Comparison of ENCODE assay signal across 8 mouse cellular contexts in the genomic region with DNA sequence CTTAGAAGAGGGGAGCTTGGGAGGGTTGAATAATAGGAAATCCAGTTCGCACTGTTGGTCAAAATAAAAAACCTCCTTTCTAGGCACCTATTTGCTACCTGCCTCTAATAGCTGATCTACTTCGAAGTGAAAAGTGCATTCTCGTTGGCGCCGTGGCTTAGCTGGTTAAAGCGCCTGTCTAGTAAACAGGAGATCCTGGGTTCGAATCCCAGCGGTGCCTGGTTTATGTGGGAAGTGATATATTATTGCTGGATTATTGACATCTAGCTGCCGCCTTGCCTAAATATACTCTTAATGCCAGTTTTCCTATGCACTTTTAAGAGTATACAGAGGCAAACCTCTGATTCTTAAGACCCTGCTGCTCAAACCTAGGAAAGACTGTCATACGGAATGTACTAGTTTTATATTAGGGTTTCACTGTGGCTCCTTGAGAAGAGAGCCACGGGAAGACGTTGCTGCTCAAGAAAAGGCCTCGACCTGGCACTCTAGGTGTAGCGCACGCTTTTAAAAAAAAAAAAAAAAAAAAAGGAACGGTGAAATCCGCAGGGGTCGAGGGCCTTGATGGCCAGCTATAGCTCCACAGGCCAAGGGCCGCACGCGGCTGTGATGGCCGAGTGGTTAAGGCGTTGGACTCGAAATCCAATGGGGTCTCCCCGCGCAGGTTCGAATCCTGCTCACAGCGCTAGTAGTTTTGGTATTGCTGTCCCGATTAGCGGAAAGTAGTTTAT. TPM values are rescaled to one million over a fixed set of nuclear protein-coding genes. Genes with fewer than 3 reads are reported as not detected.
DNase-seq lines count a peak whose midpoint lies in the region; ATAC-seq and TF ChIP-seq lines count a peak whose summit lies in the region.

No protein-coding gene starts in this region.

- no peaks in the 10 kb centered on the region for H3K9me3 ChIP-seq in ES-Bruce4 (replicated peaks; ENCODE audit: control insufficient read depth, insufficient read depth, low read length, poor library complexity, severe bottlenecking)
- no peaks in the 10 kb centered on the region for H3K9me3 ChIP-seq in forebrain, embryonic 14.5 days (replicated peaks; ENCODE audit: control insufficient read depth, low read length)
- H3K9me3 ChIP-seq in lung, embryonic 16.5 days (ENCODE audit: control insufficient read depth, low read length), result no peaks in the 10 kb centered on the region

- intact Hi-C loops in heart, postnatal 25 days (cut with DNase I), result loop anchor here (1.0 kb wide), 1 partner anchor 8 kb away; no protein-coding TSS in a partner anchor

- no peaks in the 10 kb centered on the region for H3K27me3 ChIP-seq in ES-Bruce4 (ENCODE audit: control insufficient read depth, insufficient read depth, low read length, poor library complexity, severe bottlenecking)
- no peaks in the 10 kb centered on the region for H3K27me3 ChIP-seq in forebrain, embryonic 14.5 days (replicated peaks; ENCODE audit: control insufficient read depth, insufficient read depth, low read length)
- no peaks in the 10 kb centered on the region for H3K27me3 ChIP-seq in lung, embryonic 16.5 days (ENCODE audit: control insufficient read depth, insufficient read depth, low read depth, low read length)

- H3K4me1 ChIP-seq in ES-Bruce4 (ENCODE audit: control insufficient read depth, insufficient read depth, low read length), result peaks cover 4% of the 10 kb centered on the region
- no peaks in the 10 kb centered on the region for H3K4me1 ChIP-seq in forebrain, embryonic 14.5 days (ENCODE audit: control insufficient read depth, insufficient read depth, low read length)
- H3K4me1 ChIP-seq in lung, embryonic 16.5 days (replicated peaks; ENCODE audit: control insufficient read depth, insufficient read depth, low read length), result peaks cover 11% of the 10 kb centered on the region; the same call in 1 of the 2 replicates

- no peak for TF ChIP-seq CTCF in ES-Bruce4 (IDR thresholded peaks at IDR 0.05; ENCODE audit: low read depth, low read length)

- H3K27ac ChIP-seq in ES-Bruce4 (ENCODE audit: insufficient read depth, low read length), result no peak overlapping the region
- no peak overlapping the region for H3K27ac ChIP-seq in forebrain, embryonic 14.5 days (ENCODE audit: low read depth, low read length)
- peak overlapping the region; percentile 45; the same call in 1 of the 2 replicates for H3K27ac ChIP-seq in lung, embryonic 16.5 days (ENCODE audit: low read length)

- peak overlapping the region; percentile 49 for H3K4me2 ChIP-seq in forebrain, embryonic 14.5 days (ENCODE audit: low read length)
- H3K4me2 ChIP-seq in lung, embryonic 16.5 days (ENCODE audit: low read depth, low read length), result peak overlapping the region; percentile 65

- H3K4me3 ChIP-seq in ES-Bruce4 (ENCODE audit: low read depth, low read length), result peak overlapping the region; percentile 84
- H3K4me3 ChIP-seq in forebrain, embryonic 14.5 days (ENCODE audit: low read depth, low read length), result peak overlapping the region; percentile 39
- H3K4me3 ChIP-seq in lung, embryonic 16.5 days (ENCODE audit: low read length), result peak overlapping the region; percentile 55

- under 1% methylated on average over 30 of the region's 30 CpGs for WGBS in forebrain, embryonic 14.5 days
- WGBS in lung, embryonic 16.5 days, result under 1% methylated on average over 29 of the region's 30 CpGs

- H3K36me3 ChIP-seq in ES-Bruce4 (ENCODE audit: control insufficient read depth, insufficient read depth, low read length, poor library complexity, severe bottlenecking), result no peaks in the 10 kb centered on the region; the same call in 1 of the 2 replicates
- peaks cover 42% of the 10 kb centered on the region for H3K36me3 ChIP-seq in forebrain, embryonic 14.5 days (ENCODE audit: control insufficient read depth, insufficient read depth, low read length)
- H3K36me3 ChIP-seq in lung, embryonic 16.5 days (ENCODE audit: control insufficient read depth, insufficient read depth, low read length), result peaks cover 34% of the 10 kb centered on the region

- peak; percentile 76 for ATAC-seq in forebrain, embryonic 14.5 days
- peak; percentile 81 for ATAC-seq in lung, embryonic 16.5 days (ENCODE audit: low read depth)

- DNase-seq in c-Kit-positive CD71-positive TER-119-positive erythroid progenitor cells, embryonic 14.5 days (ENCODE audit: low spot score), result peak; percentile 88
- peak; percentile 91 for DNase-seq in forebrain, embryonic 14.5 days (ENCODE audit: low spot score)
- DNase-seq in heart, postnatal 25 days (ENCODE audit: low spot score), result peak; percentile 78
- peak; percentile 83 to 93 for DNase-seq in layer of hippocampus, adult 18-20 months (ENCODE audit: low spot score in 2 of 2)
- peak; percentile 79 for DNase-seq in ovary, adult 18-20 months (ENCODE audit: low spot score)
- peak; percentile 87 for DNase-seq in thymus, postnatal 0 days (ENCODE audit: low spot score)

- 0 out of 2 replicates have a peak, but pooled peaks have one; percentile 20 for TF ChIP-seq EP300 in ES-Bruce4 (IDR thresholded peaks at IDR 0.05; ENCODE audit: insufficient read depth, low read depth, low read length)

- peak overlapping the region; percentile 39 for H3K9ac ChIP-seq in ES-Bruce4 (ENCODE audit: low read depth, poor library complexity, severe bottlenecking)
- H3K9ac ChIP-seq in forebrain, embryonic 14.5 days (ENCODE audit: low read length), result peak overlapping the region; percentile 51
- peak overlapping the region; percentile 64 for H3K9ac ChIP-seq in lung, embryonic 16.5 days (ENCODE audit: low read length)

- TF ChIP-seq POLR2A in ES-Bruce4 (IDR thresholded peaks at IDR 0.05; ENCODE audit: insufficient read depth, low read length), result no peak

RNA-seq across cellular contexts. Expression of a gene that starts 9.7 kb away (rescaled TPM):
- not detected in 2 replicates for polyA plus RNA-seq in ES-Bruce4 (2011; ENCODE audit: insufficient read depth, insufficient read length, low read depth, missing spikeins)
- polyA plus RNA-seq in forebrain, embryonic 14.5 days (2014; fragmentation: Nextera tagmentation; extraction: Ambion mirVana), result 0.23 and 0.24 TPM in 2 replicates
- total RNA-seq in heart, postnatal 25 days (2021), result under 1 TPM in 1 of 2 experiments, not detected in 1; 0.14 TPM
- total RNA-seq in layer of hippocampus, adult 18-20 months (2021), result 1 to 10 TPM; 1.1 to 1.6 TPM
- polyA plus RNA-seq in lung, embryonic 16.5 days (2015; fragmentation: Nextera tagmentation; extraction: Ambion mirVana), result 0.38 and 0.43 TPM in 2 replicates
- 0.39 and 0.71 TPM in 2 replicates for polyA plus RNA-seq in thymus, postnatal 0 days (2015; fragmentation: Nextera tagmentation; extraction: Ambion mirVana)

RNA-seq across cellular contexts. Expression of a gene that starts 11.9 kb away (rescaled TPM):
- not detected in 2 replicates for polyA plus RNA-seq in ES-Bruce4 (2011; ENCODE audit: insufficient read depth, insufficient read length, low read depth, missing spikeins)
- polyA plus RNA-seq in forebrain, embryonic 14.5 days (2014; fragmentation: Nextera tagmentation; extraction: Ambion mirVana), result 0.14 TPM in 2 replicates
- under 1 TPM in 1 of 2 experiments, not detected in 1; 0.21 TPM for total RNA-seq in heart, postnatal 25 days (2021)
- total RNA-seq in layer of hippocampus, adult 18-20 months (2021), result 1 to 10 TPM; 1.3 to 1.6 TPM
- 0.36 and 0.44 TPM in 2 replicates for polyA plus RNA-seq in lung, embryonic 16.5 days (2015; fragmentation: Nextera tagmentation; extraction: Ambion mirVana)
- polyA plus RNA-seq in thymus, postnatal 0 days (2015; fragmentation: Nextera tagmentation; extraction: Ambion mirVana), result 0.49 and 0.64 TPM in 2 replicates

RNA-seq across cellular contexts. Expression of a gene that starts 15.2 kb away (rescaled TPM):
- 1.7 and 2.0 TPM in 2 replicates for polyA plus RNA-seq in ES-Bruce4 (2011; ENCODE audit: insufficient read depth, insufficient read length, low read depth, missing spikeins)
- polyA plus RNA-seq in forebrain, embryonic 14.5 days (2014; fragmentation: Nextera tagmentation; extraction: Ambion mirVana), result 0.94 and 2.1 TPM in 2 replicates
- total RNA-seq in heart, postnatal 25 days (2021), result not detected
- total RNA-seq in layer of hippocampus, adult 18-20 months (2021), result 1 to 10 TPM; 8.6 to 9.1 TPM
- 0.24 and 0.31 TPM in 2 replicates for polyA plus RNA-seq in lung, embryonic 16.5 days (2015; fragmentation: Nextera tagmentation; extraction: Ambion mirVana)
- 0.62 and 0.73 TPM in 2 replicates for polyA plus RNA-seq in thymus, postnatal 0 days (2015; fragmentation: Nextera tagmentation; extraction: Ambion mirVana)

RNA-seq across cellular contexts. Expression of a gene that starts 15.5 kb away (rescaled TPM):
- polyA plus RNA-seq in ES-Bruce4 (2011; ENCODE audit: insufficient read depth, insufficient read length, low read depth, missing spikeins), result 25.0 and 29.3 TPM in 2 replicates
- polyA plus RNA-seq in forebrain, embryonic 14.5 days (2014; fragmentation: Nextera tagmentation; extraction: Ambion mirVana), result 6.8 and 11.6 TPM in 2 replicates
- 10 to 100 TPM; 32.3 to 61.0 TPM for total RNA-seq in heart, postnatal 25 days (2021)
- 100 to 1,000 TPM in 1 of 2 experiments, 10 to 100 TPM in 1; 92.9 to 115 TPM for total RNA-seq in layer of hippocampus, adult 18-20 months (2021)
- 31.1 and 32.4 TPM in 2 replicates for polyA plus RNA-seq in lung, embryonic 16.5 days (2015; fragmentation: Nextera tagmentation; extraction: Ambion mirVana)
- polyA plus RNA-seq in thymus, postnatal 0 days (2015; fragmentation: Nextera tagmentation; extraction: Ambion mirVana), result 3.5 and 4.7 TPM in 2 replicates

RNA-seq across cellular contexts. Expression of a gene that starts 22.2 kb away (rescaled TPM):
- polyA plus RNA-seq in ES-Bruce4 (2011; ENCODE audit: insufficient read depth, insufficient read length, low read depth, missing spikeins), result 39.5 and 41.6 TPM in 2 replicates
- polyA plus RNA-seq in forebrain, embryonic 14.5 days (2014; fragmentation: Nextera tagmentation; extraction: Ambion mirVana), result 124 and 188 TPM in 2 replicates
- 10 to 100 TPM; 59.6 to 65.7 TPM for total RNA-seq in heart, postnatal 25 days (2021)
- 1,000 to 10,000 TPM in 1 of 2 experiments, 100 to 1,000 TPM in 1; 995 to 1,010 TPM for total RNA-seq in layer of hippocampus, adult 18-20 months (2021)
- polyA plus RNA-seq in lung, embryonic 16.5 days (2015; fragmentation: Nextera tagmentation; extraction: Ambion mirVana), result 80.6 and 85.2 TPM in 2 replicates
- polyA plus RNA-seq in thymus, postnatal 0 days (2015; fragmentation: Nextera tagmentation; extraction: Ambion mirVana), result 35.9 and 38.5 TPM in 2 replicates
